Mouse (Mus musculus): ENCODE measurements around the gene Bckdk. TPM values are rescaled to one million over a fixed set of nuclear protein-coding genes. Genes with fewer than 3 reads are reported as not detected.
"Not testable (repeated sequence)": the region's sequence is repeated elsewhere in the genome, so short reads cannot be mapped to it uniquely, and the experiment has no call there.

The Bckdk gene
- total and polyA plus RNA-seq, 3 experiments, result 32.6 to 126 TPM; not detected in 1

DNA sequence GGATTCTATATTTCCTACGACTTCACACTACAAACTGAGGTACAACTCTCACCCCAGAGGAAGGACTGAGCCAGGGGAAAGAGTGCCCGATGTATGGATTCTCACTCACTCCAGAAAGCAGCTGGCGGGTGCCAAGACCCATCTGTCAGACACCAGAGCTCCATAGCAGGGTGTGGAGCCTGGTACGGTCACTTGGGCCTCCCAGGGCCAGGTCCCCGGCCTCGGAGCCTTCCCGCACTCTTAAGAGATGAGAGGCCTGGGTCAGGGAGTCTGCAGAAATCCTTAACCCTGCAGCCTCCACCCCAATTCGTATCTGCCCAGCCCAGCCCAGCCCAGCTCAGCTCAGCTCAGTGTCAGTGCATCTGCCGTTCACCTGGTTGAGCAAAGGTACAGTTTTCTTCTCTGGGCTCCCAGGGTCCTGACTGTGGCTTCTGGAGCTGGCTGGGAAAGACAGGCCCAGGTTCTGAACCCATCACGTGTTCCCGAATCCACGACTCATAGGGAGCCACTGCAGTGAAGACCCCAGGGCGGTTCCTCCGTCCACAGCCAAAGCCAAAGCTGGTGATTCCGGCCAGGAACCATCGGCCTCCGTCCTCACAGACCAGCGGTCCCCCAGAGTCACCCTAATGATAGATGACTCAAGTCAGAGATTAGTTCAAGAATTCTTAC, 32.5 kb downstream of the Bckdk start:
- Histone ChIP-seq H3K4me3 (ENCODE audit: control insufficient read depth in 1 of 2, insufficient read depth in 1 of 2, low read depth in 2 of 2, low read length in 2 of 2) (peak overlapping the region; percentile 79 to 89), H3K27ac (ENCODE audit: control insufficient read depth, low read depth, low read length) (no peak overlapping the region), H3K27me3 (ENCODE audit: control insufficient read depth in 1 of 2, insufficient read depth in 2 of 2, low read length in 2 of 2) (no peaks in the 10 kb centered on the region)

DNA sequence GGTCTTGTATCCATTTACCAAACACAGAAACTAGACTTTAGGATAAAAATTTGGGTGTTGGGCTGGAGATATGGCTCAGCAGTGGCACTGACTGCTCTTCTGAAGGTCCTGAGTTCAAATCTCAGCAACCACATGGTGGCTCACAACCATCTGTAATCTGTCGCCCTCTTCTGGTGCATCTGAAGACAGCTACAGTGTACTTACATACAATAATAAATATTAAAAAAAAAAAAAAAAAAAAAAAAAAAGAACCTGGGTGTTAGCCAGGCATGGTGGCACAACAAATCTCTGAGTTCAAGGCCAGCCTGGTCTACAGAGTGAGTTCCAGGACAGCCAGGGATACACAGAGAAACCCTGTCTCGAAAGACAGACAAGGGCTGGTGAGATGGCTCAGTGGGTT, 38.2 kb downstream of the Bckdk start:
- H3K79me2 ChIP-seq (ENCODE audit: control insufficient read depth, insufficient read depth, low read length, poor library complexity); H3K27me3 ChIP-seq (ENCODE audit: control insufficient read depth in 1 of 2, insufficient read depth in 2 of 2, low read length in 2 of 2); H3K9me3 ChIP-seq (replicated peaks; ENCODE audit: insufficient read depth, low read length); H3K9ac ChIP-seq (ENCODE audit: control insufficient read depth, low read depth, low read length, poor library complexity, severe bottlenecking); H3K4me1 ChIP-seq (ENCODE audit: control insufficient read depth in 1 of 2, insufficient read depth in 2 of 2, low read length in 2 of 2); H3K4me3 ChIP-seq (ENCODE audit: control insufficient read depth in 1 of 2, insufficient read depth in 1 of 2, low read depth in 2 of 2, low read length in 2 of 2); H3K27ac ChIP-seq (ENCODE audit: control insufficient read depth, low read depth, low read length); H3K36me3 ChIP-seq (ENCODE audit: control insufficient read depth in 1 of 2, insufficient read depth in 2 of 2, low read length in 2 of 2): not testable (repeated sequence)
- TF ChIP-seq RAD21 (IDR thresholded peaks at IDR 0.05; ENCODE audit: low read depth, low read length), result peak; percentile 39
- peak; percentile 64; the same call in 1 of the 2 replicates for TF ChIP-seq MYC (IDR thresholded peaks at IDR 0.05; ENCODE audit: low read depth, low read length)
- peak in 1 of 3 experiments; percentile 34; a peak in 2 of 6 replicates for TF ChIP-seq CTCF (IDR thresholded peaks at IDR 0.05 in 2 of 3, conservative IDR thresholded peaks at IDR 0.05 in 1 of 3; ENCODE audit: control insufficient read depth in 1 of 3, insufficient read depth in 1 of 3, low read depth in 2 of 3, low read length in 3 of 3, poor library complexity in 1 of 3, severe bottlenecking in 1 of 3)
- TF ChIP-seq ZNF384 (IDR thresholded peaks at IDR 0.05; ENCODE audit: low read depth, low read length), result peak; percentile 92
- peak; percentile 23; the same call in 1 of the 2 replicates for TF ChIP-seq SMC3 (IDR thresholded peaks at IDR 0.05; ENCODE audit: low read depth, low read length)
- peak; percentile 59 for DNase-seq (ENCODE audit: low read depth, low spot score)

More for the DNA sequence above, 32.5 kb downstream of the Bckdk start:
- no peak for TF ChIP-seq USF1 (IDR thresholded peaks at IDR 0.05; ENCODE audit: low read depth, low read length)
- TF ChIP-seq CHD1 (IDR thresholded peaks at IDR 0.05; ENCODE audit: low read depth, low read length), result no peak
- TF ChIP-seq CHD2 (IDR thresholded peaks at IDR 0.05; ENCODE audit: low read length), result no peak
- no peak for TF ChIP-seq ZC3H11A (IDR thresholded peaks at IDR 0.05; ENCODE audit: low read depth, low read length)
- TF ChIP-seq TBP (IDR thresholded peaks at IDR 0.05; ENCODE audit: low read depth, low read length), result no peak
- no peak for TF ChIP-seq SIN3A (IDR thresholded peaks at IDR 0.05; ENCODE audit: low read length)
- Histone ChIP-seq H3K36me3 (ENCODE audit: control insufficient read depth in 1 of 2, insufficient read depth in 2 of 2, low read length in 2 of 2) (peaks cover 0 to 10% of the 10 kb centered on the region in 2 experiments; a peak in 2 of 4 replicates), H3K79me2 (ENCODE audit: control insufficient read depth, insufficient read depth, low read length, poor library complexity) (peaks cover 1% of the 10 kb centered on the region; the same call in 1 of the 2 replicates), H3K4me1 (ENCODE audit: control insufficient read depth in 1 of 2, insufficient read depth in 2 of 2, low read length in 2 of 2) (peaks cover 2 to 7% of the 10 kb centered on the region in 2 experiments; a peak in 3 of 4 replicates), H3K9me3 (replicated peaks; ENCODE audit: insufficient read depth, low read length) (no peaks in the 10 kb centered on the region), H3K9ac (ENCODE audit: control insufficient read depth, low read depth, low read length, poor library complexity, severe bottlenecking) (peak overlapping the region; percentile 92)
- no peak for DNase-seq (ENCODE audit: low read depth, low spot score)

DNA sequence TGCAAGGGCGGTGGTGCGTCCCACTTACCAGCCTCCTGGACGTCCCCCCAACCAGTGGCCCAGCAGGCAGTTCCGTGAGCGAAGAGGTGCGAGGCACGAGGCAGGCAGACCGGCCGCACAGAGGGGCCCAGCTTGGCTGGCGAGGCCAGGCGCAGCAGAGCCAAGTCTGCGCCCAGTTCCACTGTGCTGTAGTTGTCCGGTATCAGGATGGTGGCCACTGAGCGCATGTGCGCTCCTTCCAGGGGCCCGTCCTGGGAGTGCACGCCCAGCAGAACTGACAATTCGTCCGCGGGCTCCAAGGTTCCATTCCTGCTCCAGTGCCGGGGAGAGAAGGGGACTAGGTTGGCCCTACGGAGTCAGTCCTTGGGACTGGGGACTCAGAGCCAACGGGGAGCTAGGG, 40.7 kb downstream of the Bckdk start:
- H3K27me3 ChIP-seq (ENCODE audit: control insufficient read depth in 1 of 2, insufficient read depth in 2 of 2, low read length in 2 of 2), result peaks cover 6 to 11% of the 10 kb centered on the region in 2 experiments
- no peaks in the 10 kb centered on the region for H3K36me3 ChIP-seq (ENCODE audit: control insufficient read depth in 1 of 2, insufficient read depth in 2 of 2, low read length in 2 of 2)
- H3K27ac ChIP-seq (ENCODE audit: control insufficient read depth, low read depth, low read length), result no peak overlapping the region
- H3K4me1 ChIP-seq (ENCODE audit: control insufficient read depth in 1 of 2, insufficient read depth in 2 of 2, low read length in 2 of 2), result no peaks in the 10 kb centered on the region
- H3K4me3 ChIP-seq (ENCODE audit: control insufficient read depth in 1 of 2, insufficient read depth in 1 of 2, low read depth in 2 of 2, low read length in 2 of 2), result no peak overlapping the region
- H3K79me2 ChIP-seq (ENCODE audit: control insufficient read depth, insufficient read depth, low read length, poor library complexity), result no peaks in the 10 kb centered on the region
- no peak overlapping the region for H3K9ac ChIP-seq (ENCODE audit: control insufficient read depth, low read depth, low read length, poor library complexity, severe bottlenecking)
- no peak for DNase-seq (ENCODE audit: low read depth, low spot score)
- H3K9me3 ChIP-seq (replicated peaks; ENCODE audit: insufficient read depth, low read length), result no peaks in the 10 kb centered on the region
- TF ChIP-seq NRF1 (IDR thresholded peaks at IDR 0.05; ENCODE audit: insufficient read depth, low read depth, low read length, poor library complexity, severe bottlenecking) (no peak), ELF1 (IDR thresholded peaks at IDR 0.05; ENCODE audit: low read depth, low read length) (no peak), GABPA (IDR thresholded peaks at IDR 0.05; ENCODE audit: low read depth, low read length) (no peak), ZKSCAN1 (IDR thresholded peaks at IDR 0.05; ENCODE audit: low read depth, low read length) (no peak), POLR2AphosphoS5 (IDR thresholded peaks at IDR 0.05; ENCODE audit: borderline replicate concordance, low read depth, low read length) (no peak), KAT2A (conservative IDR thresholded peaks at IDR 0.05; ENCODE audit: low read depth, low read length) (no peak), USF2 (IDR thresholded peaks at IDR 0.05; ENCODE audit: borderline replicate concordance in 1 of 2, insufficient read depth in 1 of 2, low read depth in 1 of 2, low read length in 2 of 2) (no peak), RAD21 (IDR thresholded peaks at IDR 0.05; ENCODE audit: low read depth, low read length) (no peak), ZMIZ1 (IDR thresholded peaks at IDR 0.05; ENCODE audit: low read depth, low read length) (no peak), E2F4 (IDR thresholded peaks at IDR 0.05; ENCODE audit: borderline replicate concordance, low read depth, low read length) (no peak), BHLHE40 (IDR thresholded peaks at IDR 0.05; ENCODE audit: borderline replicate concordance, low read depth, low read length) (no peak), CHD1 (IDR thresholded peaks at IDR 0.05; ENCODE audit: low read depth, low read length) (no peak), TBP (IDR thresholded peaks at IDR 0.05; ENCODE audit: low read depth, low read length) (no peak), MAX (IDR thresholded peaks at IDR 0.05; ENCODE audit: low read length) (no peak), MYC (IDR thresholded peaks at IDR 0.05; ENCODE audit: low read depth, low read length) (no peak), MAFK (IDR thresholded peaks at IDR 0.05; ENCODE audit: borderline replicate concordance, low read depth, low read length) (no peak), MAZ (IDR thresholded peaks at IDR 0.05; ENCODE audit: low read depth, low read length) (no peak)
